Mouse (Mus musculus) neural tube, embryonic 15.5 days (tissue): Measurements from ENCODE around the gene Tia1. TPM values are rescaled to one million over a fixed set of nuclear protein-coding genes. Genes with fewer than 3 reads are reported as not detected.

Source experiments
- ATAC-seq: fragments of 200-750 bp; cut with Nextera tagmentation; 2 replicates; pipeline ENCODE4 v1.8.0; 2017; ENCODE audit warnings: mild to moderate bottlenecking, moderate TSS enrichment, moderate library complexity; ENCODE audit not compliant: low FRiP score
- H3K27ac ChIP-seq: fragments of 300-500 bp; sonication (generic); replicated peaks from 2 replicates; pipeline ENCODE4 v1.5.1; 2015; ENCODE audit warnings: mild to moderate bottlenecking, inconsistent platforms
- H3K27me3 ChIP-seq: fragments of 300-500 bp; sonication (generic); replicated peaks from 2 replicates; pipeline ENCODE4 v1.6.1; 2015; ENCODE audit warnings: inconsistent platforms
- H3K36me3 ChIP-seq: fragments of 300-500 bp; sonication (generic); 2 replicates; pipeline ENCODE4 v1.6.1; 2015; ENCODE audit warnings: inconsistent platforms
- H3K4me1 ChIP-seq: fragments of 300-500 bp; sonication (generic); 2 replicates; pipeline ENCODE4 v1.6.1; 2015; ENCODE audit warnings: inconsistent platforms
- H3K4me2 ChIP-seq: fragments of 300-500 bp; sonication (generic); 2 replicates; pipeline ENCODE4 v1.6.1; 2015; ENCODE audit warnings: inconsistent platforms, mild to moderate bottlenecking, moderate library complexity
- H3K4me3 ChIP-seq: fragments of 300-500 bp; sonication (generic); replicated peaks from 2 replicates; pipeline ENCODE4 v1.5.1; 2015; ENCODE audit warnings: mild to moderate bottlenecking, inconsistent platforms
- H3K9ac ChIP-seq: fragments of 300-500 bp; sonication (generic); replicated peaks from 2 replicates; pipeline ENCODE4 v1.6.1; 2015; ENCODE audit warnings: mild to moderate bottlenecking, inconsistent platforms
- H3K9me3 ChIP-seq: fragments of 300-500 bp; sonication (generic); replicated peaks from 2 replicates; pipeline ENCODE4 v1.6.1; 2016; ENCODE audit warnings: inconsistent platforms
- WGBS: fragments of 180-500 bp; shearing (Covaris S2); methylation state at CpG from one replicate; pipeline ENCODE4 v1.1.7; 2015; ENCODE audit warnings: mixed read lengths; 5-methylcytosine and 5-hydroxymethylcytosine counted together
- polyA plus RNA-seq: library from polyadenylated mRNA; unstranded; fragments of >200 nt; fragmentation: Nextera tagmentation; extraction: Ambion mirVana; gene quantifications from 2 replicates; pipeline ENCODE4 v1.2.1, GENCODE M21; 2015

The Tia1 gene
- polyA plus RNA-seq, 1 experiment from 2014 or later, result 303 TPM

GRCm38 (mm10) chr6:86438272-86439118 is 34.5 kb downstream of the Tia1 start, which contains the start of gene C87436:
C87436 (plus strand) TSS chr6:86438374.
- Histone ChIP-seq H3K27me3 (no peaks in the 10 kb centered on the region), H3K4me2 (peak within 1 kb of the TSS; percentile 78), H3K9me3 (no peaks in the 10 kb centered on the region), H3K36me3 (peaks cover 39% of the 10 kb centered on the region), H3K4me3 (peak within 1 kb of the TSS; percentile 85), H3K27ac (peak within 1 kb of the TSS; percentile 96), H3K4me1 (peaks cover 14% of the 10 kb centered on the region), H3K9ac (peak within 1 kb of the TSS; percentile 87)
- peak; percentile 96 for ATAC-seq
- under 1% methylated on average over 59 of the region's 59 CpGs for WGBS

DNA sequence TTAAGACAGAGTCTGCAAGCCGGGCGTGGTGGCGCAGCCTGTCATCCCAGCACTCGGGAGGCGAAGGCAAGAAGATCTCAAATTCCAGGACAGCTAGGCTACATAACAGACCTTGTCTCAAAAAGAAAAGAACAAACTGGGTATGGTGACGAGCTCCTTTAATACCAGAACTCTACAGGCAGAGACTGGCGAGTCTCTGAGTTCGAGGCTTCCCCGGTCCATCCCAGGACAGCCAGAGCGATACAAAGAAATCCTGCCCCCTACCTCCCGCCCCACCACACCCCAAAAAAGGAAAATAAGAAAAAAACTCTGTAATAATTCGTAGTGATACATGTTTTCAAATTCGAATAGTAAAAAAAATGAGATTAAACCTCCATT is 35.1 kb downstream of the Tia1 start:
- H3K4me2 ChIP-seq, result peak overlapping the region; percentile 78
- no peaks in the 10 kb centered on the region for H3K9me3 ChIP-seq
- peaks cover 14% of the 10 kb centered on the region for H3K4me1 ChIP-seq
- peaks cover 39% of the 10 kb centered on the region for H3K36me3 ChIP-seq
- no peaks in the 10 kb centered on the region for H3K27me3 ChIP-seq
- peak overlapping the region; percentile 87 for H3K9ac ChIP-seq
- 6% methylated on average over 13 of the region's 13 CpGs for WGBS
- H3K4me3 ChIP-seq, result peak overlapping the region; percentile 85
- H3K27ac ChIP-seq, result peak overlapping the region; percentile 96
- ATAC-seq, result no peak

DNA sequence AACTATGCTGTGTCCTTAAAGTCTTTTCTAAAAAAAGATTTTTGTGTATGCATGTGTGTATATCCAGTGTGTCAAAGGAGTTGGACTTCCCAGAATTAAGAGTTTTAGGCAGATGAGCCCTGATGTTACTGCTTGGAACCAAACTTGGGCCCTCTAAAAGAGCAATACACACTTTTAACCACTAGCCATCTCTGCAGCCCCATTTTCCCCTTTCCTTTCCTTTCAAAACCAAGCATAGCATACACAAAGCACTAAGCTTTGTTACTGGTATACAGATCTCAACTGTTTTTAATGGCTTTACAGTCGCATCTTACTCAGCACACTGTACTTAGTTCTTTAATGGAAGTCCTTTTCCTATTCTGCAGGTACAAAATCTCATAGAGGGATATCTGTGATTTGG is 35.5 kb downstream of the Tia1 start:
- peak overlapping the region; percentile 78 for H3K4me2 ChIP-seq
- H3K4me3 ChIP-seq, result peak overlapping the region; percentile 85
- H3K36me3 ChIP-seq, result peaks cover 39% of the 10 kb centered on the region
- H3K9me3 ChIP-seq, result no peaks in the 10 kb centered on the region
- ATAC-seq, result no peak
- 89% methylated on average over 1 of the region's 1 CpGs for WGBS
- H3K27me3 ChIP-seq, result no peaks in the 10 kb centered on the region
- H3K27ac ChIP-seq, result peak overlapping the region; percentile 96; the same call in 1 of the 2 replicates
- H3K9ac ChIP-seq, result peak overlapping the region; percentile 87; the same call in 1 of the 2 replicates
- peaks cover 14% of the 10 kb centered on the region for H3K4me1 ChIP-seq

DNA sequence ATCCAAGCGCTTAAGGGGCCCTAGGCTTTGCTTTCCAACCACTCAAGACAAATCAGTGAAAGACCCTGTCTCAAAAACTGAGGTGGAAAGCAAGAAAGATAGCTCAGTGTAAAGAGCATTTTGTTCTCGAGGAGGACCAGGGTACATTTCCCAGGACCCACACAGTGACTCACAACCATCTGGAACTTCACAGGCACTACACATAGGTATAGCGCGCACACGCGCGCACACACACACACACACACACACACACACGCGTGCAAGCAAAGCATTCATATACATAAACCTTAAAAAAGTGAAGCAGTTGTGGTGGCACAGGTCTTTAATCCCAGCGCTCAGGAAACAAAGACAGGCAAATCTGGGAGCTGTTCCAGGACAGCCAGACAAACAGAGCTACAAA is 37.6 kb downstream of the Tia1 start:
- Histone ChIP-seq H3K4me1 (peaks cover 14% of the 10 kb centered on the region), H3K9me3 (no peaks in the 10 kb centered on the region), H3K27ac (no peak overlapping the region), H3K4me2 (no peak overlapping the region), H3K9ac (no peak overlapping the region), H3K4me3 (no peak overlapping the region), H3K27me3 (no peaks in the 10 kb centered on the region), H3K36me3 (peaks cover 34% of the 10 kb centered on the region)
- no peak for ATAC-seq
- 95% methylated on average over 10 of the region's 10 CpGs for WGBS

DNA sequence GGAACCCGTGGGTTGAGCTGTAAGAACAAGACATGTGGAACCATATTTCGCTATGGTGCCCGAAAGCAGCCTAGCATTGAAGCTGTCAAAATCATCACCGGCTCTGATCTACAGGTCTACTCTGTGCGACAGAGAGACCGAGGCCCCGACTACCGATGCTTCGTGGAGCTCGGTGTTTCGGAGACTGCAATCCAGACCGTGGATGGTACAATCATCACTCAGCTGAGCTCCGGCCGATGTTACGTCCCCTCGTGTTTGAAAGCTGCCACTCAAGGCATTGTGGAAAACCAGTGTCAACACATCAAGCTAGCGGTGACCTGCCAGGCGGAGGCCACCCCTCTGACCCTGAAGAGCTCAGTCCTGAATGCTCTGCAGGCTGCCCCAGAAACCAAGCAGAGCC is 41.5 kb downstream of the Tia1 start:
- H3K4me2 ChIP-seq, result no peak overlapping the region
- H3K9me3 ChIP-seq, result no peaks in the 10 kb centered on the region
- no peaks in the 10 kb centered on the region for H3K27me3 ChIP-seq
- peaks cover 57% of the 10 kb centered on the region for H3K36me3 ChIP-seq
- WGBS, result 96% methylated on average over 18 of the region's 18 CpGs
- no peak for ATAC-seq
- no peaks in the 10 kb centered on the region for H3K4me1 ChIP-seq
- H3K9ac ChIP-seq, result no peak overlapping the region
- H3K27ac ChIP-seq, result no peak overlapping the region
- no peak overlapping the region for H3K4me3 ChIP-seq

GRCm38 (mm10) chr6:86446927-86447568 is 43.0 kb downstream of the Tia1 start:
- H3K36me3 ChIP-seq, result peaks cover 64% of the 10 kb centered on the region
- H3K9ac ChIP-seq, result no peak overlapping the region
- WGBS, result 93% methylated on average over 1 of the region's 1 CpGs
- no peak overlapping the region for H3K4me3 ChIP-seq
- H3K4me1 ChIP-seq, result no peaks in the 10 kb centered on the region
- no peaks in the 10 kb centered on the region for H3K9me3 ChIP-seq
- no peaks in the 10 kb centered on the region for H3K27me3 ChIP-seq
- H3K4me2 ChIP-seq, result no peak overlapping the region
- H3K27ac ChIP-seq, result no peak overlapping the region
- no peak for ATAC-seq

DNA sequence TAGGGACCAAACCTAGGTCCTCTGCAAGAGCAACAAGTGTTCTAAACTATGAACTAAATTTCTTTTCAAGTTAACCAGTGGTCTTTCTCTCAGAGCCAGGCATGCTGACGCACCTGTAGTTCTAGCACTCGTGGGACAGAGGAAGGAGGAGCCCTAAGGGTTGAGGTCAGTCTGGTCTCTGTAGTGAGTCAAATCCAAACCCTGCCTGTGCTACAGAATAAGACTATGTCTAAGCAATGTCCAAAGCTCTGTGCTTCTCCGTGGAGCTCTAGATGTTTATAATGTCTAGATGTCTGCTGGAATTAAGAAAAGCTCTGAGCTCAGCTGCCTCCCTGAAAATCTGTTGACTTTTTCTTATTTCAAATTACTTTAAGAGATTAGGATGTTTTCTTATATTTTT is 52.7 kb downstream of the Tia1 start:
- no peak overlapping the region for H3K27ac ChIP-seq
- no peak overlapping the region for H3K4me3 ChIP-seq
- WGBS, result 90% methylated on average over 3 of the region's 3 CpGs
- peaks cover 74% of the 10 kb centered on the region for H3K36me3 ChIP-seq
- ATAC-seq, result no peak
- H3K27me3 ChIP-seq, result no peaks in the 10 kb centered on the region
- H3K9me3 ChIP-seq, result no peaks in the 10 kb centered on the region
- no peak overlapping the region for H3K4me2 ChIP-seq
- H3K9ac ChIP-seq, result no peak overlapping the region
- no peaks in the 10 kb centered on the region for H3K4me1 ChIP-seq

- Histone ChIP-seq H3K9me3 (no peaks in the 10 kb centered on the region), H3K4me3 (no peak overlapping the region), H3K4me1 (no peaks in the 10 kb centered on the region), H3K27me3 (no peaks in the 10 kb centered on the region), H3K27ac (no peak overlapping the region), H3K9ac (no peak overlapping the region), H3K36me3 (peaks cover 73% of the 10 kb centered on the region), H3K4me2 (no peak overlapping the region)
- WGBS, result 89% methylated on average over 3 of the region's 3 CpGs
- no peak for ATAC-seq
These were observed 59.1 kb downstream of the Tia1 start for GRCm38 (mm10) chr6:86463079-86463478.

GRCm38 (mm10) chr6:86471317-86471716 is 67.3 kb downstream of the Tia1 start:
- Histone ChIP-seq H3K4me1 (peaks cover 19% of the 10 kb centered on the region), H3K4me2 (peak overlapping the region; percentile 81), H3K9me3 (no peaks in the 10 kb centered on the region), H3K9ac (peak overlapping the region; percentile 58), H3K4me3 (peak overlapping the region; percentile 42; the same call in 1 of the 2 replicates), H3K36me3 (peaks cover 28% of the 10 kb centered on the region), H3K27ac (peak overlapping the region; percentile 93), H3K27me3 (no peaks in the 10 kb centered on the region)
- 90% methylated on average over 3 of the region's 3 CpGs for WGBS
- no peak for ATAC-seq

- 23% methylated on average over 9 of the region's 9 CpGs for WGBS
- Histone ChIP-seq H3K4me2 (peak overlapping the region; percentile 81), H3K36me3 (peaks cover 26% of the 10 kb centered on the region), H3K9me3 (no peaks in the 10 kb centered on the region), H3K9ac (peak overlapping the region; percentile 58), H3K4me3 (peak overlapping the region; percentile 42), H3K27ac (peak overlapping the region; percentile 93), H3K4me1 (peaks cover 19% of the 10 kb centered on the region), H3K27me3 (no peaks in the 10 kb centered on the region)
- peak; percentile 47 for ATAC-seq
These were observed 67.7 kb downstream of the Tia1 start for GRCm38 (mm10) chr6:86471760-86472099.

DNA sequence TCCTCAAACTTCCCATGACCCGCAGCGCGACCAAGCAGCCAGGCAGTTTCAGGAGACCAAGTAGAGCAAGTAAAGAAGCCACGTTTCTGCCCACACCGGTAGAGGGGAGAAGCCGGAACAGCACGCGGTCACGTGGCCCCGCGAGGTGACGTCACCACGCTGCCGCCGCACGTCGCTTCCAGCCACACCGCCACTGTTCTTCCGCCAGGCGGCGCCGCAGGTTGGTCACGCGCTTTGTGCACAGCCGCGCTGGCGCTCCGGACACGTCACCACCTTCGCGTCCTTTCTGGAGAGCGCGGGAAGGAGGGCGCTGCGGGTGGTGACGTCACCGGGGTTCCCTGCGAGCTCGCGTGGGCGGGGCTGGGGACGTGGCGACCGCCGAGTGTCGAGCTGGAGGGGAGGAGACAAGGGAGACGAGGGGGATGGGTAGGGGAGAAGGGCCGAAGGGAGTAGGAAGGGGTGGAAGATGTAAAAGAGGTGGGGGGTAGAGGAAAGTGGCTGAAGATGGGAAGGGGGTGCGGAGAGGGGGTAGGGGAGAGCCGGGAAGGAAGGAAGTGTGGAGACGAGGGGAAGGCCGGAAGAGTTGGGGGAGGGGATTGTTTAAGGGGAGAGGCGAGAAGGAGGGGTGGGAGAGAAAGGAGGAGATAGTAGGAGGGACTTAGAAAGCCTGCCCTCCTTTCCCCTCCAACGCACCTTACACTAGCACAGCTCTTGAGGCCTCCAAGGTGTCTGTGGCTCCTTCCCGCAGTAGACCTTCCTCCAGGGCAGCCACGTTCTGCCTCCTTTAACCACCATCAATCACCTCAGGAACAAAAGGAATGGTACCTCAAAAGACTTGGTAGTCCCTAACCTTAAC is 68.3 kb downstream of the Tia1 start:
- WGBS, result under 1% methylated on average over 54 of the region's 56 CpGs

More for the DNA sequence above, 68.3 kb downstream of the Tia1 start:
- Histone ChIP-seq H3K4me2 (peak overlapping the region; percentile 81), H3K36me3 (peaks cover 21% of the 10 kb centered on the region), H3K27me3 (no peaks in the 10 kb centered on the region), H3K9ac (peak overlapping the region; percentile 58), H3K27ac (peak overlapping the region; percentile 93), H3K4me1 (peaks cover 19% of the 10 kb centered on the region), H3K9me3 (no peaks in the 10 kb centered on the region), H3K4me3 (peak overlapping the region; percentile 42)
- peak; percentile 95 for ATAC-seq
